Mouse (Mus musculus) E14TG2a.4 (cell line): ENCODE data around the gene Adam1b.
"Not testable (repeated sequence)": the region's sequence is repeated elsewhere in the genome, so short reads cannot be mapped to it uniquely, and the experiment has no call there.

Source experiments
- H3K27me3 ChIP-seq: 2 replicates; pipeline ENCODE4 v1.6.1; 2014; ENCODE audit warnings: low read length, control low read depth; ENCODE audit not compliant: insufficient read depth
- H3K36me3 ChIP-seq: 2 replicates; pipeline ENCODE4 v1.6.1; 2014; ENCODE audit warnings: low read length, control low read depth; ENCODE audit not compliant: insufficient read depth
- H3K4me1 ChIP-seq: replicated peaks from 2 replicates; pipeline ENCODE4 v1.6.1; 2014; ENCODE audit warnings: low read depth, low read length, control low read depth
- H3K4me3 ChIP-seq: replicated peaks from 2 replicates; pipeline ENCODE4 v1.5.1; 2014; ENCODE audit warnings: mild to moderate bottlenecking, low read length
- H3K9me3 ChIP-seq: 2 replicates; pipeline ENCODE4 v1.6.1; 2014; ENCODE audit warnings: low read length, control low read depth
- CTCF ChIP-seq: conservative IDR thresholded peaks from 2 replicates; pipeline ENCODE4 v1.5.1; 2014; ENCODE audit warnings: low read length
- NANOG ChIP-seq: IDR thresholded peaks from 2 replicates; pipeline ENCODE4 v1.6.1; 2014; ENCODE audit warnings: borderline replicate concordance, low read length, mixed read lengths
- POU5F1 ChIP-seq: IDR thresholded peaks from 2 replicates; pipeline ENCODE4 v1.6.1; 2014; ENCODE audit warnings: low read length, borderline replicate concordance

Adam1b gene

GRCm38 (mm10) chr5:121540066-121540465, 36.8 kb upstream of the Adam1b start:
- Histone ChIP-seq H3K27me3 (no peaks in the 10 kb centered on the region), H3K4me3 (peak overlapping the region; percentile 13; the same call in 1 of the 2 replicates), H3K4me1 (peaks cover 97% of the 10 kb centered on the region), H3K9me3 (no peaks in the 10 kb centered on the region), H3K36me3 (peaks cover 42% of the 10 kb centered on the region)
- TF ChIP-seq NANOG (0 out of 2 replicates have a peak, but pooled peaks have one; percentile 17), POU5F1 (no peak)

- peaks cover 96% of the 10 kb centered on the region for H3K4me1 ChIP-seq
- H3K9me3 ChIP-seq = no peaks in the 10 kb centered on the region
- no peak for TF ChIP-seq NANOG
- no peak for TF ChIP-seq CTCF
- no peak for TF ChIP-seq POU5F1
- peaks cover 65% of the 10 kb centered on the region for H3K36me3 ChIP-seq
- H3K27me3 ChIP-seq = no peaks in the 10 kb centered on the region
- H3K4me3 ChIP-seq = peak overlapping the region; percentile 49
Measured at GRCm38 (mm10) chr5:121537588-121537987, 34.4 kb upstream of the Adam1b start.

- TF ChIP-seq NANOG (no peak; the same call in 1 of the 2 replicates), CTCF (no peak), POU5F1 (no peak)
- Histone ChIP-seq H3K27me3 (no peaks in the 10 kb centered on the region), H3K4me1 (peaks cover 96% of the 10 kb centered on the region), H3K36me3 (peaks cover 70% of the 10 kb centered on the region), H3K9me3 (no peaks in the 10 kb centered on the region), H3K4me3 (peak overlapping the region; percentile 49)
Measured at GRCm38 (mm10) chr5:121536921-121537555, 33.8 kb upstream of the Adam1b start.

GRCm38 (mm10) chr5:121535116-121535515, 31.9 kb upstream of the Adam1b start:
- TF ChIP-seq POU5F1 (no peak), NANOG (no peak), CTCF (no peak)
- H3K4me3 ChIP-seq = no peak overlapping the region
- H3K9me3 ChIP-seq = no peaks in the 10 kb centered on the region
- H3K27me3 ChIP-seq = no peaks in the 10 kb centered on the region
- H3K4me1 ChIP-seq = peaks cover 94% of the 10 kb centered on the region
- peaks cover 89% of the 10 kb centered on the region for H3K36me3 ChIP-seq

GRCm38 (mm10) chr5:121534521-121534920, 31.3 kb upstream of the Adam1b start:
- H3K36me3 ChIP-seq = peaks cover 94% of the 10 kb centered on the region
- H3K4me1 ChIP-seq = peaks cover 94% of the 10 kb centered on the region
- H3K4me3 ChIP-seq = no peak overlapping the region
- H3K27me3 ChIP-seq = no peaks in the 10 kb centered on the region
- no peaks in the 10 kb centered on the region for H3K9me3 ChIP-seq
- TF ChIP-seq NANOG (no peak), CTCF (peak; percentile 68), POU5F1 (no peak)

- peaks cover 90% of the 10 kb centered on the region for H3K36me3 ChIP-seq
- no peak overlapping the region for H3K4me3 ChIP-seq
- peaks cover 66% of the 10 kb centered on the region for H3K4me1 ChIP-seq
- H3K27me3 ChIP-seq = no peaks in the 10 kb centered on the region
- TF ChIP-seq NANOG (peak; percentile 47; the same call in 1 of the 2 replicates), POU5F1 (no peak)
- no peaks in the 10 kb centered on the region for H3K9me3 ChIP-seq
Measured at GRCm38 (mm10) chr5:121526961-121527360, 23.7 kb upstream of the Adam1b start.

- H3K4me1 ChIP-seq = peaks cover 61% of the 10 kb centered on the region
- H3K4me3 ChIP-seq = no peak overlapping the region
- no peaks in the 10 kb centered on the region for H3K9me3 ChIP-seq
- peaks cover 90% of the 10 kb centered on the region for H3K36me3 ChIP-seq
- TF ChIP-seq CTCF (no peak), POU5F1 (no peak), NANOG (no peak)
- no peaks in the 10 kb centered on the region for H3K27me3 ChIP-seq
Measured at GRCm38 (mm10) chr5:121526526-121526925, 23.3 kb upstream of the Adam1b start.

GRCm38 (mm10) chr5:121525774-121526450, 22.7 kb upstream of the Adam1b start:
- H3K36me3 ChIP-seq = peaks cover 90% of the 10 kb centered on the region
- TF ChIP-seq POU5F1 (no peak), NANOG (no peak), CTCF (no peak)
- no peaks in the 10 kb centered on the region for H3K9me3 ChIP-seq
- no peak overlapping the region for H3K4me3 ChIP-seq
- no peaks in the 10 kb centered on the region for H3K27me3 ChIP-seq
- H3K4me1 ChIP-seq = peaks cover 59% of the 10 kb centered on the region

- H3K27me3 ChIP-seq, H3K9me3 ChIP-seq, H3K4me3 ChIP-seq: not testable (repeated sequence)
- Histone ChIP-seq H3K36me3 (peaks cover 46% of the 10 kb centered on the region), H3K4me1 (peaks cover 26% of the 10 kb centered on the region)
Measured at GRCm38 (mm10) chr5:121519758-121520157, 16.5 kb upstream of the Adam1b start.
